Mouse (Mus musculus) stomach, postnatal 0 days (tissue): ENCODE data around the gene Eif3d. TPM values are rescaled to one million over a fixed set of nuclear protein-coding genes. Genes with fewer than 3 reads are reported as not detected.

Experiments
- ATAC-seq: fragments of 200-750 bp; cut with Nextera tagmentation; 2 replicates; pipeline ENCODE4 v1.8.0; 2017; ENCODE audit not compliant: low FRiP score, low TSS enrichment
- DNase-seq: peaks from one replicate; pipeline ENCODE4 v3.0.0-alpha.2; 2016; ENCODE audit warnings: low spot score
- H3K27ac ChIP-seq: fragments of 300-500 bp; sonication (generic); replicated peaks from 2 replicates; pipeline ENCODE4 v1.5.1; 2014; ENCODE audit warnings: mild to moderate bottlenecking, control low read depth
- H3K27me3 ChIP-seq: fragments of 300-500 bp; sonication (generic); 2 replicates; pipeline ENCODE4 v1.6.1; 2014; ENCODE audit warnings: low read length; ENCODE audit not compliant: control insufficient read depth, insufficient read depth
- H3K36me3 ChIP-seq: fragments of 300-500 bp; sonication (generic); 2 replicates; pipeline ENCODE4 v1.6.1; 2014; ENCODE audit warnings: low read length, mixed read lengths; ENCODE audit not compliant: control insufficient read depth, insufficient read depth
- H3K4me1 ChIP-seq: fragments of 300-500 bp; sonication (generic); replicated peaks from 2 replicates; pipeline ENCODE4 v1.6.1; 2014; ENCODE audit warnings: antibody characterized with exemption; ENCODE audit not compliant: control insufficient read depth, insufficient read depth
- H3K4me2 ChIP-seq: fragments of 300-500 bp; sonication (generic); replicated peaks from 2 replicates; pipeline ENCODE4 v1.6.1; 2014; ENCODE audit warnings: low read depth, mild to moderate bottlenecking, control low read depth, moderate library complexity
- H3K4me3 ChIP-seq: fragments of 300-500 bp; sonication (generic); 2 replicates; pipeline ENCODE4 v1.5.1; 2014; ENCODE audit warnings: low read depth, low read length, control low read depth
- H3K9ac ChIP-seq: fragments of 300-500 bp; sonication (generic); 2 replicates; pipeline ENCODE4 v1.6.1; 2014; ENCODE audit warnings: mild to moderate bottlenecking, low read length, control low read depth, mixed read lengths
- H3K9me3 ChIP-seq: fragments of 300-500 bp; sonication (generic); 2 replicates; pipeline ENCODE4 v1.6.1; 2016; ENCODE audit warnings: low read length; ENCODE audit not compliant: control insufficient read depth
- CTCF ChIP-seq: IDR thresholded peaks from 2 replicates; pipeline ENCODE4 v1.5.1; 2016; ENCODE audit warnings: antibody characterized with exemption, low read depth, mild to moderate bottlenecking, moderate library complexity
- EP300 ChIP-seq: optimal IDR thresholded peaks from 2 replicates; pipeline ENCODE3; 2016; ENCODE audit warnings: antibody characterized with exemption
- WGBS: fragments of 180-500 bp; shearing (Covaris S2); extraction: QIAGEN DNeasy Blood & Tissue Kit; methylation state at CpG from one replicate; pipeline ENCODE4 v1.1.7; 2014; 5-methylcytosine and 5-hydroxymethylcytosine counted together
- polyA plus RNA-seq: library from polyadenylated mRNA; unstranded; fragments of >200 nt; fragmentation: Nextera tagmentation; extraction: Ambion mirVana; gene quantifications from 2 replicates; pipeline ENCODE4 v1.2.1, GENCODE M21; 2015

Eif3d gene
- polyA plus RNA-seq, 1 experiment from 2014 or later: 106 TPM

GRCm38 (mm10) chr15:77926921-77927320, 43.7 kb downstream of the Eif3d start:
- Histone ChIP-seq H3K4me3 (no peak overlapping the region), H3K27me3 (no peaks in the 10 kb centered on the region), H3K9me3 (no peaks in the 10 kb centered on the region), H3K4me2 (no peak overlapping the region), H3K36me3 (peaks cover 9% of the 10 kb centered on the region), H3K4me1 (peaks cover 4% of the 10 kb centered on the region; the same call in 1 of the 2 replicates), H3K27ac (no peak overlapping the region), H3K9ac (no peak overlapping the region)
- no peak for DNase-seq
- ATAC-seq: no peak
- 81% methylated on average over 5 of the region's 5 CpGs for WGBS
- TF ChIP-seq CTCF: no peak
- TF ChIP-seq EP300: no peak

GRCm38 (mm10) chr15:77925195-77925594, 45.4 kb downstream of the Eif3d start:
- 90% methylated on average over 2 of the region's 2 CpGs for WGBS
- Histone ChIP-seq H3K4me2 (no peak overlapping the region), H3K27ac (no peak overlapping the region), H3K9me3 (no peaks in the 10 kb centered on the region), H3K36me3 (peaks cover 9% of the 10 kb centered on the region), H3K27me3 (no peaks in the 10 kb centered on the region), H3K4me3 (no peak overlapping the region), H3K4me1 (peaks cover 4% of the 10 kb centered on the region; the same call in 1 of the 2 replicates), H3K9ac (no peak overlapping the region)
- no peak for ATAC-seq
- no peak for TF ChIP-seq EP300
- TF ChIP-seq CTCF: no peak
- DNase-seq: no peak

- DNase-seq: no peak
- no peaks in the 10 kb centered on the region for H3K4me1 ChIP-seq
- H3K4me3 ChIP-seq: no peak overlapping the region
- no peak overlapping the region for H3K4me2 ChIP-seq
- peaks cover 9% of the 10 kb centered on the region for H3K36me3 ChIP-seq
- H3K9ac ChIP-seq: no peak overlapping the region
- TF ChIP-seq CTCF (peak; percentile 28; the same call in 1 of the 2 replicates), EP300 (no peak)
- H3K27me3 ChIP-seq: no peaks in the 10 kb centered on the region
- H3K27ac ChIP-seq: no peak overlapping the region
- 63% methylated on average over 9 of the region's 9 CpGs for WGBS
- ATAC-seq: no peak
- H3K9me3 ChIP-seq: no peaks in the 10 kb centered on the region
Measured at GRCm38 (mm10) chr15:77923267-77924035, 47.2 kb downstream of the Eif3d start.

- ATAC-seq (no peak), DNase-seq (no peak)
- no peak overlapping the region for H3K27ac ChIP-seq
- no peaks in the 10 kb centered on the region for H3K27me3 ChIP-seq
- H3K4me2 ChIP-seq: no peak overlapping the region
- peaks cover 9% of the 10 kb centered on the region for H3K36me3 ChIP-seq
- H3K9ac ChIP-seq: no peak overlapping the region
- TF ChIP-seq CTCF: no peak
- TF ChIP-seq EP300: no peak
- no peaks in the 10 kb centered on the region for H3K4me1 ChIP-seq
- H3K4me3 ChIP-seq: no peak overlapping the region
- H3K9me3 ChIP-seq: no peaks in the 10 kb centered on the region
- WGBS: 76% methylated on average over 9 of the region's 9 CpGs
Measured at GRCm38 (mm10) chr15:77922710-77923109, 47.9 kb downstream of the Eif3d start.

GRCm38 (mm10) chr15:77921636-77922035, 49.0 kb downstream of the Eif3d start:
- no peak for TF ChIP-seq EP300
- no peak for TF ChIP-seq CTCF
- no peaks in the 10 kb centered on the region for H3K9me3 ChIP-seq
- no peak overlapping the region for H3K27ac ChIP-seq
- ATAC-seq (no peak), DNase-seq (no peak)
- H3K9ac ChIP-seq: no peak overlapping the region
- no peak overlapping the region for H3K4me2 ChIP-seq
- 85% methylated on average over 6 of the region's 6 CpGs for WGBS
- H3K36me3 ChIP-seq: peaks cover 9% of the 10 kb centered on the region
- H3K4me1 ChIP-seq: no peaks in the 10 kb centered on the region
- H3K27me3 ChIP-seq: no peaks in the 10 kb centered on the region
- H3K4me3 ChIP-seq: no peak overlapping the region
